Mouse (Mus musculus) c-Kit-positive CD71-negative TER-119-negative erythroid progenitor cells, embryonic 14.5 days (primary cell): ENCODE results near the gene Spef2.
"Not testable (repeated sequence)": the region's sequence is repeated elsewhere in the genome, so short reads cannot be mapped to it uniquely, and the experiment has no call there.

Experiments used
- DNase-seq: peaks from one replicate; pipeline ENCODE4 v3.0.0-alpha.2; 2013; ENCODE audit warnings: low read depth

The Spef2 gene

GRCm38 (mm10) chr15:9668575-9668974 lies 80.1 kb downstream of the Spef2 start:
- no peak for DNase-seq

DNA sequence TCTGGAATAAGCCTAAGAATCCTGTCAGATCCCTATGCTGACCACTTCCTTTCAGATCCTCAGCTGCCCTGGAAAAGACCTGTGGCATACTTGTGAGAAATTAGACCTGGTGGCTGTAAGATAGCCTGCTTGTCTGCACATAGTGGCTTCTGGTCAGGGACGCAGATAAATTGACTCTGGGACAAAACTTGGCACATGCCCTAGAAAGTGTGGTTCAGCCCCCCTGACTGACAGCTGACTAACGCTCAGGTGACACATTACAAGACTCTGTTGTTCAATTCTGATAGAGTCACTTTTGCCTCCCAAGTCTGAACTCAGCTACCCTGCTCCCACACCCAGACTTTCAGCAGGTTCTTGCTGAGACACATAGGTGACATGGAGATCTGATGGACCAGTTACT lies 83.7 kb downstream of the Spef2 start:
- DNase-seq = not testable (repeated sequence)

- no peak for DNase-seq
Observed at GRCm38 (mm10) chr15:9661215-9661614, 87.5 kb downstream of the Spef2 start.

DNA sequence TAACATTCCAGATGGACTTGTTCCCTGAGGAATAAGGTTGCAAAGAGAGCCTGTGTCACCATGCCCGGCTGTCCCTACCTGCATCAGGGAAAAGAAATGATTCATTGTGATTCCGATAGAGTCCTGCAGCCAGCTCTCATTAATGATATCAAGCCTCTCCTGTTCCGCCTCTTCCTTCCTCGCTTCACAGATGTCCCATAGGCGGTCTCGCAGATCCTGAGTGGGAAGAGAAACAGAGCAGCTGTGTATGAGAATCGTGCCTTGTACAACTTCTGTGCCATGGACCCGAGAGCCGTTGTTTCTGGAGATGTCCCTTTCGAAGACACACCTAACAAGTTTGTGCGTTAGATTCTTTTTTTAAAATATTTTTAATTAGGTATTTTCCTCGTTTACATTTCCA lies 114.2 kb downstream of the Spef2 start:
- DNase-seq = no peak

DNA sequence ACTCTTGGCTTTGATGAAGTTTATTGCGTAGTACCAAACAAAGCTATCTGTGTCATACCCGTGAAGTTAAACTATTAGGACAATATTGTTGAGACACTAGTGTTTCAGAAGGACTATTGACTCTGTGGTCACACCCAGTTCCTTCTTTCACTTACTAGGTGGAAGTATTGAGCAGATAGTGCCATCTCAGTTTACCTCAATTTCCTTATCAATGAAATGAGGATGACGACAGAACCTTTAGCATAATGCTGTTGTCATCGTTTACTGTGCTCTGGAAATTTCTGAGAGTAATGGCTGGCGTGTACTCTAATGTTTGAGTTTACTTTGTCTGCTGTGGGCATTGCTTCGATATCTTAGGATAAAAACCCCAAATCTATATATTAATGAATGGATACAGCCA lies 117.0 kb downstream of the Spef2 start:
- no peak for DNase-seq

GRCm38 (mm10) chr15:9629660-9630059 lies 119.0 kb downstream of the Spef2 start:
- DNase-seq = no peak

DNA sequence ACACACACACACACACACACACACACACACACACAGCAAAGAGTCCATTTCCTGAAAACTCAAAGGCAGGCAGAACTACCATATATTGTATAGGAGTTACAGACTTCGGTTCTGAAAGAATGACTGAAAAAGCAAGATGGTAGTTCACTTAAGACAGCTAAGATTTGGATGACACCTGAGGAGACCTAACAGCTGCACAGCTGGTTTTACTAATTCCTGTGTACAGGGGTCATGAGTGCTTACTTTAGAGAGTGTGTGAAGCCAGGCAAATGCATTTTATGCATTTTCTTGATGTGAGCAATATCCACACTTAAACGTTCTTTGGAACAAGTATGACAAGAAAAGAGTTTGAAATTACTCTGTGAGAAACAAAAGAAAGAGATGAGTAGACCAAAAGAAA lies 124.0 kb downstream of the Spef2 start:
- DNase-seq = no peak

- DNase-seq = no peak
Observed at GRCm38 (mm10) chr15:9608177-9608576, 140.5 kb downstream of the Spef2 start.

GRCm38 (mm10) chr15:9600088-9600455 lies 148.6 kb downstream of the Spef2 start:
- no peak for DNase-seq

DNA sequence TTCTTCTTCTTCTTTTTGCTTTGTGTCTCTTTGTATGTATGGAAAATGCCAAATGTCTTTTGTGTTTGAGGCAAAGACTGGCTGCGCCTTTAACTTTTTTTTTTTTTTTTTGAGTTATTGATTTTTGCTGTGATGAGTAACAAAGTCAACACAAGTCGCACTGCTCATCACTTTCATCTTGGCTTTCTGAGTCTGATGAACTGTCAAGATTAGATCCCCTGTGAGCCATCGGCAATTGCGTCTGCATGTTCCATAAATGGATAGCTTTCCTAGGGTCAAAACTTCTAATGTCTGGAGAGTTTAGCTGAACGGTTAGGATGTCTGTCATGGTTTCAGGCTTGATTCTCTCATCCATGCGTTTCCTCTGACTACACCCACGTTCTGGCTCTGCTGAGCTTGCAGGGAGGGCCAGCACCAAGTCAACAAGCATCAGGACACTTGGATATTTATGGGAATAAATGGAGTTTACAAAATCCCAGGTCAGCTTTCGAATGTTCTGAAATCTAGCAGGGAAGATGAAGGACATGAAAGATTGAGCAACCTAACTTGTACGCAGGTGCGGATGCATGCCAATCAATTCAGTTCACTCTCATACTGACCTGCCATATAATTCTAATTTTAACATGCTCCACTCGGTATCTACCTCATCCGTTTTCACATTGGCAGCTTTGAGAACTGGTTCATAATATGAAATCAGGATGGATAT lies 149.1 kb downstream of the Spef2 start:
- DNase-seq = no peak

- no peak for DNase-seq
Observed at GRCm38 (mm10) chr15:9596298-9597060, 152.2 kb downstream of the Spef2 start.

DNA sequence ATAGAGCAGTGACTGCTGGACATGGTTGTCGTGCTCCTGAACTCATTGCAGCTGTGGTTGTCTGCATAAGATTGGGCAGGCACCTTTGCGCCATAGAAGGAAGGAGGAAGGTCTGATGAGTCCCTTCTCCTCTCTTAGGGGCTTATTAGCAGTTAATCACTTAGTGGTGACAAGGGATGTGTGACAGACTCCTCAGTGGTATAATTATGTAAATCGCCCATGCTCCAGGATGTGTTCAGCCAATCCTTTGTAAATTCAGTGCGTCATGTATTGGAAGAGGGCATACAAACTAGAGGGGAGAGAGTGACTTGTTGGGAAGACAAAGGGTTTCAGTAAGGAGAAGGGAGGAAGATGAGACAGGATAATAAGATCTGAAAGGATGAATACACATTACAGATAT lies 158.7 kb downstream of the Spef2 start:
- no peak for DNase-seq

- no peak for DNase-seq
Observed at GRCm38 (mm10) chr15:9580470-9581280, 168.0 kb downstream of the Spef2 start.

- DNase-seq = no peak
Observed at GRCm38 (mm10) chr15:9577303-9577702, 171.4 kb downstream of the Spef2 start.

GRCm38 (mm10) chr15:9574796-9575195 lies 173.9 kb downstream of the Spef2 start:
- peak; percentile 4 for DNase-seq

GRCm38 (mm10) chr15:9573361-9573760 lies 175.3 kb downstream of the Spef2 start:
- DNase-seq = no peak

- DNase-seq = no peak
Observed at GRCm38 (mm10) chr15:9572664-9573063, 176.0 kb downstream of the Spef2 start.

- DNase-seq = no peak
Observed at GRCm38 (mm10) chr15:9571896-9572295, 176.8 kb downstream of the Spef2 start.

GRCm38 (mm10) chr15:9567316-9567715 lies 181.4 kb downstream of the Spef2 start:
- DNase-seq = no peak

DNA sequence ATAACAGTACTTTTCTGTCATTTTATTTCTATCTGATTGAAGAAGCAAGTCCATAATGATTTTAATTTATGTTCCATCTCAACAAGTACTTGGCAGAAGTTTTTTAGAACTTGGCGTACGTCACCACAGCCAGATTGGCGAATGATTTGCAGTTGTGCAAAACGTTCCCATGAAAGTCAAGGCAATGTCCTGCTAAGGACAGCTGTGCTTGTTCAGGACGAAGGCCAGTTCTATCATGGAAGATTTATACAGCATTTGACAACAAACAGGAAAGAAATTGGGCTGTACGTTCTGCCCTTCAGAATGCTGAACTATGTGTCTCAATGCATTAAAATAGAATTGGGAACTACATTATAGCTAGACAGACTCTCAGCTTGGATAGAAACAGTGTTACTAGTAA lies 183.3 kb downstream of the Spef2 start:
- DNase-seq = no peak

- DNase-seq = no peak
Observed at GRCm38 (mm10) chr15:9564156-9564555, 184.5 kb downstream of the Spef2 start.

GRCm38 (mm10) chr15:9557264-9557663 lies 191.4 kb downstream of the Spef2 start:
- DNase-seq = not testable (repeated sequence)

- DNase-seq = no peak
Observed at GRCm38 (mm10) chr15:9548951-9549350, 199.7 kb downstream of the Spef2 start.
